Mouse (Mus musculus) forebrain, embryonic 14.5 days (tissue): ENCODE results near the gene Hist1h4b. TPM values are rescaled to one million over a fixed set of nuclear protein-coding genes. Genes with fewer than 3 reads are reported as not detected.
A peak's percentile ranks its signal among the peaks of the same experiment; 100 is the strongest.
"Not testable (repeated sequence)": the region's sequence is repeated elsewhere in the genome, so short reads cannot be mapped to it uniquely, and the experiment has no call there.

Experiments used
- ATAC-seq: fragments of 200-750 bp; cut with Nextera tagmentation; 2 replicates; pipeline ENCODE4 v1.8.0; 2017; ENCODE audit warnings: mild to moderate bottlenecking, moderate library complexity
- DNase-seq: peaks from one replicate; pipeline ENCODE4 v3.0.0-alpha.2; 2015; ENCODE audit warnings: low spot score
- H3K27ac ChIP-seq: fragments of 300-500 bp; sonication (generic); 2 replicates; pipeline ENCODE4 v1.5.1; 2014; ENCODE audit warnings: low read depth, mild to moderate bottlenecking, control low read depth, low read length, moderate library complexity
- H3K27me3 ChIP-seq: fragments of 300-500 bp; sonication (generic); replicated peaks from 2 replicates; pipeline ENCODE4 v1.6.1; 2014; ENCODE audit warnings: low read length, control low read depth, mixed read lengths; ENCODE audit not compliant: control insufficient read depth, insufficient read depth
- H3K36me3 ChIP-seq: fragments of 300-500 bp; sonication (generic); 2 replicates; pipeline ENCODE4 v1.6.1; 2014; ENCODE audit warnings: low read length, control low read depth; ENCODE audit not compliant: control insufficient read depth, insufficient read depth
- H3K4me1 ChIP-seq: fragments of 300-500 bp; sonication (generic); 2 replicates; pipeline ENCODE4 v1.6.1; 2014; ENCODE audit warnings: antibody characterized with exemption, low read length, control low read depth; ENCODE audit not compliant: control insufficient read depth, insufficient read depth
- H3K4me2 ChIP-seq: fragments of 300-500 bp; sonication (generic); 2 replicates; pipeline ENCODE4 v1.6.1; 2014; ENCODE audit warnings: mild to moderate bottlenecking, control low read depth, low read length
- H3K4me3 ChIP-seq: fragments of 300-500 bp; sonication (generic); 2 replicates; pipeline ENCODE4 v1.5.1; 2014; ENCODE audit warnings: low read depth, low read length, control low read depth
- H3K9ac ChIP-seq: fragments of 300-500 bp; sonication (generic); 2 replicates; pipeline ENCODE4 v1.6.1; 2014; ENCODE audit warnings: mild to moderate bottlenecking, low read length, control low read depth, moderate library complexity
- H3K9me3 ChIP-seq: fragments of 300-500 bp; sonication (generic); replicated peaks from 2 replicates; pipeline ENCODE4 v1.6.1; 2016; ENCODE audit warnings: low read length, control low read depth, mixed read lengths; ENCODE audit not compliant: control insufficient read depth
- WGBS: fragments of 180-500 bp; shearing (Covaris S2); extraction: QIAGEN DNeasy Blood & Tissue Kit; methylation state at CpG from one replicate; pipeline ENCODE4 v1.1.7; 2014; 5-methylcytosine and 5-hydroxymethylcytosine counted together
- polyA plus RNA-seq: library from polyadenylated mRNA; unstranded; fragments of >200 nt; fragmentation: Nextera tagmentation; extraction: Ambion mirVana; gene quantifications from 2 replicates; pipeline ENCODE4 v1.2.1, GENCODE M21; 2014

The Hist1h4b gene
- polyA plus RNA-seq, 1 experiment from 2014 or later, result 4.7 TPM

GRCm38 (mm10) chr13:23744421-23745380 lies 12.1 kb upstream of the Hist1h4b start:
- under 1% methylated on average over 17 of the region's 36 CpGs for WGBS
- no peak for DNase-seq
- H3K4me2 ChIP-seq, result peak overlapping the region; percentile 54
- H3K4me1 ChIP-seq, result peaks cover 17% of the 10 kb centered on the region
- H3K27ac ChIP-seq, result peak overlapping the region; percentile 70; the same call in 1 of the 2 replicates
- H3K27me3 ChIP-seq, result no peaks in the 10 kb centered on the region
- ATAC-seq, result no peak; the same call in 1 of the 2 replicates
- peak overlapping the region; percentile 38 for H3K4me3 ChIP-seq
- H3K36me3 ChIP-seq, result no peaks in the 10 kb centered on the region
- no peaks in the 10 kb centered on the region for H3K9me3 ChIP-seq
- peak overlapping the region; percentile 61 for H3K9ac ChIP-seq

- Histone ChIP-seq H3K4me2 (peak within 1 kb of the TSS; percentile 54), H3K36me3 (no peaks in the 10 kb centered on the region), H3K4me1 (peaks cover 12% of the 10 kb centered on the region), H3K27ac (peak within 1 kb of the TSS; percentile 97), H3K9me3 (no peaks in the 10 kb centered on the region), H3K9ac (peak within 1 kb of the TSS; percentile 61), H3K4me3 (peak within 1 kb of the TSS; percentile 38), H3K27me3 (no peaks in the 10 kb centered on the region)
- peak; percentile 97 for DNase-seq
- ATAC-seq, result peak; percentile 76
- WGBS, result under 1% methylated on average over 24 of the region's 28 CpGs
Observed at GRCm38 (mm10) chr13:23745381-23746161, 11.2 kb upstream of the Hist1h4b start, which contains the start of gene Hist1h3c. TSS of gene Hist1h3c (minus strand) at chr13:23745602.

GRCm38 (mm10) chr13:23746201-23747080 lies 10.4 kb upstream of the Hist1h4b start, which contains the start of gene Hist1h2bb:
TSS of gene Hist1h2bb (plus strand) at chr13:23746734.
- not testable (repeated sequence) for H3K27me3 ChIP-seq, H3K9me3 ChIP-seq, H3K36me3 ChIP-seq
- Histone ChIP-seq H3K4me3 (peak within 1 kb of the TSS; percentile 38), H3K4me2 (peak within 1 kb of the TSS; percentile 54), H3K4me1 (peaks cover 11% of the 10 kb centered on the region), H3K27ac (peak within 1 kb of the TSS; percentile 97), H3K9ac (peak within 1 kb of the TSS; percentile 58)
- peak; percentile 99 for DNase-seq
- under 1% methylated on average over 39 of the region's 58 CpGs for WGBS
- ATAC-seq, result peak; percentile 88

- Histone ChIP-seq H3K4me1 (peaks cover 11% of the 10 kb centered on the region), H3K9me3 (no peaks in the 10 kb centered on the region), H3K36me3 (no peaks in the 10 kb centered on the region), H3K27ac (peak overlapping the region; percentile 97), H3K4me2 (peak overlapping the region; percentile 54), H3K27me3 (no peaks in the 10 kb centered on the region), H3K4me3 (peak overlapping the region; percentile 38), H3K9ac (peak overlapping the region; percentile 58)
- 2% methylated on average over 12 of the region's 13 CpGs for WGBS
- ATAC-seq (no peak), DNase-seq (peak; percentile 29)
Observed at GRCm38 (mm10) chr13:23747081-23747891, 9.5 kb upstream of the Hist1h4b start.

- WGBS, result 4% methylated on average over 4 of the region's 4 CpGs
- H3K4me2 ChIP-seq, result peak overlapping the region; percentile 54
- H3K36me3 ChIP-seq, result no peaks in the 10 kb centered on the region
- H3K27me3 ChIP-seq, result no peaks in the 10 kb centered on the region
- DNase-seq, result peak; percentile 42
- H3K9ac ChIP-seq, result peak overlapping the region; percentile 58; the same call in 1 of the 2 replicates
- H3K27ac ChIP-seq, result peak overlapping the region; percentile 97
- no peaks in the 10 kb centered on the region for H3K9me3 ChIP-seq
- peaks cover 13% of the 10 kb centered on the region for H3K4me1 ChIP-seq
- H3K4me3 ChIP-seq, result no peak overlapping the region
- ATAC-seq, result no peak
Observed at GRCm38 (mm10) chr13:23747892-23748288, 8.9 kb upstream of the Hist1h4b start.

- H3K9ac ChIP-seq, result no peak overlapping the region
- no peak for ATAC-seq
- no peaks in the 10 kb centered on the region for H3K9me3 ChIP-seq
- no peak for DNase-seq
- no peaks in the 10 kb centered on the region for H3K27me3 ChIP-seq
- WGBS, result 90% methylated on average over 5 of the region's 5 CpGs
- H3K4me2 ChIP-seq, result no peak overlapping the region
- no peak overlapping the region; the same call in 1 of the 2 replicates for H3K27ac ChIP-seq
- no peaks in the 10 kb centered on the region for H3K36me3 ChIP-seq
- H3K4me1 ChIP-seq, result peaks cover 13% of the 10 kb centered on the region
- no peak overlapping the region for H3K4me3 ChIP-seq
Observed at GRCm38 (mm10) chr13:23749563-23750121, 7.2 kb upstream of the Hist1h4b start.

- H3K36me3 ChIP-seq, H3K9me3 ChIP-seq, H3K27me3 ChIP-seq: not testable (repeated sequence)
- ATAC-seq (peak; percentile 57), DNase-seq (peak; percentile 94)
- under 1% methylated on average over 22 of the region's 47 CpGs for WGBS
- peak within 1 kb of the TSS; percentile 59 for H3K4me2 ChIP-seq
- peak within 1 kb of the TSS; percentile 64 for H3K9ac ChIP-seq
- H3K27ac ChIP-seq, result peak within 1 kb of the TSS; percentile 96
- H3K4me1 ChIP-seq, result peaks cover 13% of the 10 kb centered on the region
- H3K4me3 ChIP-seq, result peak within 1 kb of the TSS; percentile 40
Observed at GRCm38 (mm10) chr13:23750839-23751477, 5.9 kb upstream of the Hist1h4b start, which contains the start of gene Hist1h2ab. TSS of gene Hist1h2ab (plus strand) at chr13:23751126.
